Mouse (Mus musculus) liver, embryonic 13.5 days (tissue): ENCODE data around the gene F8. TPM values are rescaled to one million over a fixed set of nuclear protein-coding genes. Genes with fewer than 3 reads are reported as not detected.
A peak's percentile ranks its signal among the peaks of the same experiment; 100 is the strongest.
"Not testable (repeated sequence)": the region's sequence is repeated elsewhere in the genome, so short reads cannot be mapped to it uniquely, and the experiment has no call there.

ENCODE experiments used
- ATAC-seq: fragments of 200-750 bp; cut with Nextera tagmentation; 2 replicates; pipeline ENCODE4 v1.8.0; 2017; ENCODE audit warnings: low read depth, mild to moderate bottlenecking, moderate number of reproducible peaks, moderate library complexity
- DNase-seq: peaks from one replicate; pipeline ENCODE4 v3.0.0; 2022
- H3K27ac ChIP-seq: fragments of 300-500 bp; sonication (generic); 2 replicates; pipeline ENCODE4 v1.5.1; 2015; ENCODE audit warnings: moderate library complexity, mild to moderate bottlenecking, inconsistent platforms
- H3K27me3 ChIP-seq: fragments of 300-500 bp; sonication (generic); 2 replicates; pipeline ENCODE4 v1.6.1; 2015; ENCODE audit warnings: mild to moderate bottlenecking, inconsistent platforms
- H3K36me3 ChIP-seq: fragments of 300-500 bp; sonication (generic); 2 replicates; pipeline ENCODE4 v1.6.1; 2015; ENCODE audit warnings: mild to moderate bottlenecking, inconsistent platforms
- H3K4me1 ChIP-seq: fragments of 300-500 bp; sonication (generic); replicated peaks from 2 replicates; pipeline ENCODE4 v1.6.1; 2015; ENCODE audit warnings: inconsistent platforms
- H3K4me2 ChIP-seq: fragments of 300-500 bp; sonication (generic); 2 replicates; pipeline ENCODE4 v1.6.1; 2015; ENCODE audit warnings: inconsistent platforms, mild to moderate bottlenecking, moderate library complexity
- H3K4me3 ChIP-seq: fragments of 300-500 bp; sonication (generic); replicated peaks from 2 replicates; pipeline ENCODE4 v1.5.1; 2015; ENCODE audit warnings: mild to moderate bottlenecking, inconsistent platforms
- H3K9ac ChIP-seq: fragments of 300-500 bp; sonication (generic); 2 replicates; pipeline ENCODE4 v1.6.1; 2015; ENCODE audit warnings: mild to moderate bottlenecking, inconsistent platforms
- H3K9me3 ChIP-seq: fragments of 300-500 bp; sonication (generic); replicated peaks from 2 replicates; pipeline ENCODE4 v1.6.1; 2016; ENCODE audit warnings: inconsistent platforms
- WGBS: fragments of 180-500 bp; shearing (Covaris S2); methylation state at CpG from one replicate; pipeline ENCODE4 v1.1.7; 2015; ENCODE audit not compliant: insufficient replicate concordance; 5-methylcytosine and 5-hydroxymethylcytosine counted together
- polyA plus RNA-seq: library from polyadenylated mRNA; unstranded; fragments of >200 nt; fragmentation: Nextera tagmentation; extraction: Ambion mirVana; gene quantifications from 2 replicates; pipeline ENCODE4 v1.2.1, GENCODE M21; 2015

The F8 gene
- polyA plus RNA-seq, 1 experiment from 2014 or later: 1.8 TPM

GRCm38 (mm10) chrX:75323556-75323955 is 58.9 kb downstream of the F8 start:
- WGBS: 77% methylated on average over 4 of the region's 4 CpGs

GRCm38 (mm10) chrX:75271676-75272075 is 110.7 kb downstream of the F8 start:
- Histone ChIP-seq H3K36me3 (no peaks in the 10 kb centered on the region), H3K27ac (no peak overlapping the region), H3K4me1 (no peaks in the 10 kb centered on the region), H3K27me3 (no peaks in the 10 kb centered on the region), H3K4me3 (no peak overlapping the region), H3K9ac (no peak overlapping the region), H3K4me2 (no peak overlapping the region), H3K9me3 (no peaks in the 10 kb centered on the region)
- no peak for DNase-seq
- WGBS: 49% methylated on average over 8 of the region's 8 CpGs
- ATAC-seq: no peak

More at GRCm38 (mm10) chrX:75323556-75323955, 58.9 kb downstream of the F8 start:
- no peaks in the 10 kb centered on the region for H3K4me1 ChIP-seq
- no peak for ATAC-seq
- no peak overlapping the region for H3K4me2 ChIP-seq
- H3K9ac ChIP-seq: no peak overlapping the region
- H3K27me3 ChIP-seq: no peaks in the 10 kb centered on the region
- no peak overlapping the region for H3K4me3 ChIP-seq
- H3K27ac ChIP-seq: no peak overlapping the region
- H3K9me3 ChIP-seq: no peaks in the 10 kb centered on the region
- no peak for DNase-seq
- H3K36me3 ChIP-seq: no peaks in the 10 kb centered on the region

DNA sequence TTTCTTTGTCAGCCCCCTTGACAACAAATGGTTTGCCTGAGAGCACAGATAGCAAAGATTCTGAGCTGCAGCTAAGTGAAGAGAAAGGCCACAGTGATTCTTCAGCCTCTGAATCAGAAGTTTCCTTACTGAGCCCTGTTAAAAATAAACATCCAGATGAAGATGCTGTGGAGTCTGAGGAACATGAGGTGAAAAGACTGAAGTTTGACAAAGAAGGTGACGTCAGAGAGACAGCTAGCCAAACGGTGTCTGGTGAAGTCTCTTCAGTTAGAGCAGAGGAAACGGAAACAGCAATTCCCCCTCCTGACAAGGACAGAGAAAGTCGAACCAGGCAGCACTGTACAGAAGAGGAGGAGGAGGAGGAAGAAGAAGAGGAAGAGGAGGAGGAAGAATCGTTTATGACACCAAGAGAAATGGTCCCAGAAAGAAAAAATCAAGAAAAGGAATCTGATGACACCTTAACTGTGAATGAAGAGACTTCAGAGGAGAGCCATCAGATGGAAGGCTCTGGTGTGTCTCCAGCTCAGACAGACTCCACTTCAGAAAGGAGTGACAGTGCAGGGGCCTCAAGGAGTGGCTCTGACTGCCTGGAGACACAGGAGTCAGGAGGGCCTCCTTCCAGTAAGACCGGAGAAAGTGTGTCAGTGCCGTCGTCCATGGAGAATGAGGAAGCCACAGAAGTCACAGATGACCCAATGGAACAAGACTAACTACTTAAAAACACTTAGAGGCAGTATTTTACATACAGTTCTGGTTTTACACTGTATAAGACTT is 148.6 kb downstream of the F8 start:
- not testable (repeated sequence) for H3K27ac ChIP-seq, H3K27me3 ChIP-seq, H3K36me3 ChIP-seq, H3K4me3 ChIP-seq, ATAC-seq, H3K9ac ChIP-seq, DNase-seq, H3K4me2 ChIP-seq, H3K9me3 ChIP-seq, H3K4me1 ChIP-seq
- 22% methylated on average over 8 of the region's 8 CpGs for WGBS

GRCm38 (mm10) chrX:75231456-75231855 is 151.0 kb downstream of the F8 start:
- 67% methylated on average over 1 of the region's 1 CpGs for WGBS
- Histone ChIP-seq H3K27me3 (0 out of 2 replicates have a peak, but pooled peaks cover 6% of the 10 kb centered on the region), H3K4me1 (no peaks in the 10 kb centered on the region), H3K9ac (no peak overlapping the region), H3K4me3 (no peak overlapping the region), H3K27ac (no peak overlapping the region), H3K4me2 (no peak overlapping the region), H3K36me3 (no peaks in the 10 kb centered on the region), H3K9me3 (no peaks in the 10 kb centered on the region)
- DNase-seq: no peak
- ATAC-seq: no peak

- Histone ChIP-seq H3K27ac (no peak within 1 kb of the TSS), H3K27me3 (no peaks in the 10 kb centered on the region), H3K36me3 (no peaks in the 10 kb centered on the region), H3K9ac (no peak within 1 kb of the TSS), H3K4me1 (no peaks in the 10 kb centered on the region), H3K4me3 (no peak within 1 kb of the TSS), H3K9me3 (no peaks in the 10 kb centered on the region), H3K4me2 (no peak within 1 kb of the TSS)
- DNase-seq (no peak), ATAC-seq (no peak)
- WGBS: 27% methylated on average over 1 of the region's 1 CpGs
These were observed 218.7 kb downstream of the F8 start, which contains the start of gene Smim9 for GRCm38 (mm10) chrX:75163670-75164069. Smim9 (minus strand) TSS chrX:75163770.

DNA sequence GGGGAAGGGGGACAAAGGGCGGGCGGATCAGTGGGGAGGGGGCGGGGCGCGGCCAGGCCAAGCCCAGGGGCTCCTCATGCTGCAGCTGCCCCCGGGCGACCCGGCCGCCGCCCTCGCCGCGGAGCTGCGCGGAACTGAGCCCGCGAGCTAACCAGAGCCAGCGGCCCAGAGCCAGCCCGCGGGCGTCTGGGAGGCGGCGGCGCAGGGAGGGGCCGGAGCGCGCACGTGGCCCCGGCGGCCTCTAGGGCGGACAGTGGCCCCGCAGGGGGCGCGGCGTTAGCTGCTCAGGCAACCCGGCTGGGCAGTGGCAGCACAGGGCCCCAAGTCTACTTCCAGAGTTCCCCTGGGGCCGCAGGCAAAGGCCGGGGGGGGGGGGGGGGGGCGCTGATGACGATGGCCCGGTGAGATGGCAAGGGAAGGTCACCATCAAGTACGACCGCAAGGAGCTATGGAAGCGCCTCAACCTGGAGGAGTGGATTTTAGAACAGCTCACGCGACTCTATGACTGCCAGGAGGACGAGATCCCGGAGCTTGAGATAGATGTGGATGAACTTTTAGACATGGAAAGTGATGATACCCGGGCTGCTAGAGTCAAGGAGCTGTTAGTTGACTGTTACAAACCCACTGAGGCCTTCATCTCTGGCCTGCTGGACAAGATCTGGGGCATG is 226.7 kb downstream of the F8 start:
- ATAC-seq (peak; percentile 98), DNase-seq (peak; percentile 43)
- Histone ChIP-seq H3K27me3 (no peaks in the 10 kb centered on the region), H3K9me3 (no peaks in the 10 kb centered on the region), H3K4me1 (peaks cover 5% of the 10 kb centered on the region), H3K4me3 (peak overlapping the region; percentile 46), H3K27ac (no peak overlapping the region), H3K36me3 (no peaks in the 10 kb centered on the region), H3K4me2 (peak overlapping the region; percentile 65), H3K9ac (peak overlapping the region; percentile 33; the same call in 1 of the 2 replicates)
- 14% methylated on average over 16 of the region's 49 CpGs for WGBS

- Histone ChIP-seq H3K9me3 (no peaks in the 10 kb centered on the region), H3K27ac (no peak overlapping the region), H3K4me2 (no peak overlapping the region), H3K4me3 (no peak overlapping the region), H3K9ac (no peak overlapping the region), H3K36me3 (no peaks in the 10 kb centered on the region), H3K4me1 (peaks cover 7% of the 10 kb centered on the region), H3K27me3 (no peaks in the 10 kb centered on the region)
- ATAC-seq: no peak
- WGBS: 31% methylated on average over 1 of the region's 1 CpGs
- DNase-seq: no peak
These were observed 230.2 kb downstream of the F8 start for GRCm38 (mm10) chrX:75152249-75152648.

GRCm38 (mm10) chrX:75150304-75150703 is 232.1 kb downstream of the F8 start:
- H3K9ac ChIP-seq: no peak overlapping the region
- ATAC-seq: 0 out of 2 replicates have a peak, but pooled peaks have one; percentile 61
- no peak overlapping the region for H3K27ac ChIP-seq
- peaks cover 7% of the 10 kb centered on the region for H3K4me1 ChIP-seq
- H3K9me3 ChIP-seq: no peaks in the 10 kb centered on the region
- WGBS: 63% methylated on average over 2 of the region's 2 CpGs
- H3K4me3 ChIP-seq: no peak overlapping the region
- H3K4me2 ChIP-seq: no peak overlapping the region
- DNase-seq: no peak
- H3K36me3 ChIP-seq: no peaks in the 10 kb centered on the region
- no peaks in the 10 kb centered on the region for H3K27me3 ChIP-seq

- Histone ChIP-seq H3K27me3 (no peaks in the 10 kb centered on the region), H3K9ac (no peak overlapping the region), H3K9me3 (no peaks in the 10 kb centered on the region), H3K4me1 (peaks cover 7% of the 10 kb centered on the region), H3K36me3 (no peaks in the 10 kb centered on the region), H3K4me3 (no peak overlapping the region), H3K4me2 (no peak overlapping the region), H3K27ac (no peak overlapping the region)
- ATAC-seq: no peak
- WGBS: 58% methylated on average over 4 of the region's 4 CpGs
- DNase-seq: no peak
These were observed 234.0 kb downstream of the F8 start for GRCm38 (mm10) chrX:75148414-75148813.

GRCm38 (mm10) chrX:75143124-75143555 is 239.3 kb downstream of the F8 start:
- not testable (repeated sequence) for H3K27ac ChIP-seq, H3K36me3 ChIP-seq, H3K4me1 ChIP-seq, H3K27me3 ChIP-seq, H3K9me3 ChIP-seq
- peak overlapping the region; percentile 37 for H3K4me3 ChIP-seq
- peak; percentile 84 for ATAC-seq
- peak; percentile 12 for DNase-seq
- peak overlapping the region; percentile 56 for H3K4me2 ChIP-seq
- H3K9ac ChIP-seq: peak overlapping the region; percentile 36; the same call in 1 of the 2 replicates
- 21% methylated on average over 29 of the region's 42 CpGs for WGBS

DNA sequence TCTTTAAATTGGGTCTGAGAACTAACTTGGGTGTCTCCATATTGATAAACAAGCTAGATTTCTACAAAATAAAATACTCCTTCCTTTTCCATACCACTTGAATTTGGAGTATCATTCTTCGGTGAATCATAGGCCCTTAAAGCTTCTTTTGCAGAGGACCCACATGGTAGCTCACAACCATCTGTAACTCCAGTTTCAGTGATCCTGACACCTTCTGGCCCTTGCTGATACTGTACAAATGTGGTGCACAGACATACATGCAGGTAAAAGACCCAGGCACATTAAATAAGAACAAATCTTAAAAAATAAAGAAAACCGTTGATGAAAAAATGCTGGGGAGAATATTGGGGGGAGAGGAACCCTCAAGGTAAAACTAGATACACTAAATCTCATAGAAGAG is 244.2 kb downstream of the F8 start:
- Histone ChIP-seq H3K4me1 (peaks cover 11% of the 10 kb centered on the region), H3K4me2 (no peak overlapping the region), H3K9ac (no peak overlapping the region), H3K9me3 (no peaks in the 10 kb centered on the region), H3K27me3 (no peaks in the 10 kb centered on the region), H3K4me3 (no peak overlapping the region), H3K27ac (peak overlapping the region; percentile 79), H3K36me3 (no peaks in the 10 kb centered on the region)
- 71% methylated on average over 2 of the region's 2 CpGs for WGBS
- DNase-seq: no peak
- peak; percentile 74 for ATAC-seq
